Mouse (Mus musculus) intestine, postnatal 0 days (tissue): ENCODE measurements around the gene Zp3. TPM values are rescaled to one million over a fixed set of nuclear protein-coding genes. Genes with fewer than 3 reads are reported as not detected.

Experiments
- ATAC-seq: fragments of 200-750 bp; cut with Nextera tagmentation; 2 replicates; pipeline ENCODE4 v1.8.0; 2017; ENCODE audit warnings: mild to moderate bottlenecking, moderate TSS enrichment, moderate library complexity
- H3K27ac ChIP-seq: fragments of 300-500 bp; sonication (generic); 2 replicates; pipeline ENCODE4 v1.5.1; 2014; ENCODE audit warnings: mild to moderate bottlenecking, low read depth, low read length, moderate library complexity
- H3K27me3 ChIP-seq: fragments of 300-500 bp; sonication (generic); replicated peaks from 2 replicates; pipeline ENCODE4 v1.6.1; 2014; ENCODE audit warnings: low read length, mixed read lengths; ENCODE audit not compliant: control insufficient read depth, insufficient read depth
- H3K36me3 ChIP-seq: fragments of 300-500 bp; sonication (generic); 2 replicates; pipeline ENCODE4 v1.6.1; 2014; ENCODE audit warnings: mild to moderate bottlenecking, moderate library complexity; ENCODE audit not compliant: control insufficient read depth, insufficient read depth
- H3K4me1 ChIP-seq: fragments of 300-500 bp; sonication (generic); replicated peaks from 2 replicates; pipeline ENCODE4 v1.6.1; 2014; ENCODE audit warnings: antibody characterized with exemption, low read length, mixed read lengths; ENCODE audit not compliant: control insufficient read depth, insufficient read depth
- H3K4me2 ChIP-seq: fragments of 300-500 bp; sonication (generic); replicated peaks from 2 replicates; pipeline ENCODE4 v1.6.1; 2014; ENCODE audit warnings: low read depth, mild to moderate bottlenecking, moderate library complexity
- H3K4me3 ChIP-seq: fragments of 300-500 bp; sonication (generic); 2 replicates; pipeline ENCODE4 v1.5.1; 2014; ENCODE audit warnings: low read depth, low read length
- H3K9ac ChIP-seq: fragments of 300-500 bp; sonication (generic); 2 replicates; pipeline ENCODE4 v1.6.1; 2014; ENCODE audit warnings: mild to moderate bottlenecking, low read depth, low read length
- H3K9me3 ChIP-seq: fragments of 300-500 bp; sonication (generic); 2 replicates; pipeline ENCODE4 v1.6.1; 2016; ENCODE audit warnings: mixed run types; ENCODE audit not compliant: control insufficient read depth
- CTCF ChIP-seq: sonication (generic); IDR thresholded peaks from 2 replicates; pipeline ENCODE4 v1.5.1; 2016; ENCODE audit warnings: low read depth, mild to moderate bottlenecking, control low read depth, antibody characterized with exemption, moderate library complexity
- WGBS: fragments of 180-500 bp; shearing (Covaris S2); extraction: QIAGEN DNeasy Blood & Tissue Kit; methylation state at CpG from one replicate; pipeline ENCODE4 v1.1.7; 2014; 5-methylcytosine and 5-hydroxymethylcytosine counted together
- polyA plus RNA-seq: library from polyadenylated mRNA; unstranded; fragments of >200 nt; fragmentation: Nextera tagmentation; extraction: Ambion mirVana; gene quantifications from 2 replicates; pipeline ENCODE4 v1.2.1, GENCODE M21; 2015

Zp3 gene
- polyA plus RNA-seq, 1 experiment from 2014 or later, result not detected

- Histone ChIP-seq H3K4me1 (no peaks in the 10 kb centered on the region), H3K27me3 (no peaks in the 10 kb centered on the region), H3K36me3 (peaks cover 12% of the 10 kb centered on the region; the same call in 1 of the 2 replicates), H3K9ac (no peak overlapping the region), H3K4me2 (no peak overlapping the region), H3K4me3 (no peak overlapping the region), H3K27ac (no peak overlapping the region), H3K9me3 (no peaks in the 10 kb centered on the region)
- 44% methylated on average over 3 of the region's 3 CpGs for WGBS
- ATAC-seq, result no peak
- no peak for TF ChIP-seq CTCF
Measured at GRCm38 (mm10) chr5:136002751-136003151, 22.9 kb downstream of the Zp3 start.

GRCm38 (mm10) chr5:136004537-136004936 is 24.6 kb downstream of the Zp3 start:
- no peak for TF ChIP-seq CTCF
- 90% methylated on average over 4 of the region's 4 CpGs for WGBS
- Histone ChIP-seq H3K4me1 (no peaks in the 10 kb centered on the region), H3K9ac (no peak overlapping the region), H3K9me3 (no peaks in the 10 kb centered on the region), H3K27ac (no peak overlapping the region), H3K4me2 (no peak overlapping the region), H3K27me3 (no peaks in the 10 kb centered on the region), H3K4me3 (no peak overlapping the region), H3K36me3 (no peaks in the 10 kb centered on the region)
- ATAC-seq, result no peak

DNA sequence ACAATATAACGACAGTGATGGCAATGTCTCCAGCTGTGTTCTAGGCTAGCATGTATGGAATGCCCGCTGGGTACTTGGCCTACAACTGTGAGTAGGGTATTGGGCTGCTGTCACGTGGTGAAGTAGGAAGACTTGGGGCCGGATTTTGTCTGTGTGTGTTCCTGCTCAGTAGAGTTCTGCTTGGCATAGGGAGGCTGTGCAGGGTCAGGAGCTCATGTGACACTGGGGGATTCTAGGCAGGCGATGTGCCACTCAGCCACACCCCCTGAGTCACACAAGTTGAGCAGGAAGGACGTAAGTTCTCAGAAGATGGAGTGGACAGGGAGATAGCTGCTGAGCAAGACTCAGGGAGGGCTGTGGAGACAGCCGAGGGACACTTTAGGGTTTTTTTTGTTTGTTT is 27.8 kb downstream of the Zp3 start:
- Histone ChIP-seq H3K4me1 (no peaks in the 10 kb centered on the region), H3K4me3 (no peak overlapping the region), H3K9me3 (no peaks in the 10 kb centered on the region), H3K36me3 (peaks cover 22% of the 10 kb centered on the region), H3K9ac (no peak overlapping the region), H3K27me3 (no peaks in the 10 kb centered on the region), H3K27ac (no peak overlapping the region), H3K4me2 (no peak overlapping the region)
- ATAC-seq, result no peak
- WGBS, result 70% methylated on average over 7 of the region's 7 CpGs
- no peak for TF ChIP-seq CTCF

- Histone ChIP-seq H3K27ac (no peak overlapping the region), H3K27me3 (no peaks in the 10 kb centered on the region), H3K4me2 (no peak overlapping the region), H3K4me3 (no peak overlapping the region), H3K9me3 (no peaks in the 10 kb centered on the region), H3K4me1 (no peaks in the 10 kb centered on the region), H3K36me3 (peaks cover 30% of the 10 kb centered on the region), H3K9ac (no peak overlapping the region)
- no peak for ATAC-seq
- 95% methylated on average over 10 of the region's 10 CpGs for WGBS
- no peak for TF ChIP-seq CTCF
Measured at GRCm38 (mm10) chr5:136014877-136015276, 35.0 kb downstream of the Zp3 start.

DNA sequence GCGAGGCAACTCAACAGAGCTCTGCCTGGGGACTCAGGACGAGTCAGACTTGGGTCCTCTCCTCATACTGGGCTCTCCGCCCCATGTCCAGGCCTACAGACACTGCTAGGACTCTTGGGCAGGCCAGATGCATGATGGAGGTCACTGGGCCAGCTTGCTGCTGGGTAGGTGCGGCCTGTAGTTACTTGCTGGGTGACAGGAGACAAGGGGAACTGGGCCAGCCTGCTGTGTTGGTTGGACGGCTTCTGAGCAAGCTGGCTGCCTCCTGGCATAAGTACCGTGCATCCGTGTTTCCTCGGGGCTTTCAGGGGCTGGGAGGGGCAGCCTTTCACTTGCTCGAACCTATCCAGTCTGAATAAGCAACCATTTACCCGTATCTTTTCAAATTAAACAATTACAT is 35.7 kb downstream of the Zp3 start:
- WGBS, result 76% methylated on average over 10 of the region's 10 CpGs
- H3K27me3 ChIP-seq, result no peaks in the 10 kb centered on the region
- no peak overlapping the region for H3K4me2 ChIP-seq
- no peaks in the 10 kb centered on the region for H3K4me1 ChIP-seq
- no peak for TF ChIP-seq CTCF
- no peak for ATAC-seq
- no peak overlapping the region for H3K4me3 ChIP-seq
- H3K9me3 ChIP-seq, result no peaks in the 10 kb centered on the region
- H3K9ac ChIP-seq, result no peak overlapping the region
- H3K27ac ChIP-seq, result no peak overlapping the region
- H3K36me3 ChIP-seq, result peaks cover 25% of the 10 kb centered on the region

DNA sequence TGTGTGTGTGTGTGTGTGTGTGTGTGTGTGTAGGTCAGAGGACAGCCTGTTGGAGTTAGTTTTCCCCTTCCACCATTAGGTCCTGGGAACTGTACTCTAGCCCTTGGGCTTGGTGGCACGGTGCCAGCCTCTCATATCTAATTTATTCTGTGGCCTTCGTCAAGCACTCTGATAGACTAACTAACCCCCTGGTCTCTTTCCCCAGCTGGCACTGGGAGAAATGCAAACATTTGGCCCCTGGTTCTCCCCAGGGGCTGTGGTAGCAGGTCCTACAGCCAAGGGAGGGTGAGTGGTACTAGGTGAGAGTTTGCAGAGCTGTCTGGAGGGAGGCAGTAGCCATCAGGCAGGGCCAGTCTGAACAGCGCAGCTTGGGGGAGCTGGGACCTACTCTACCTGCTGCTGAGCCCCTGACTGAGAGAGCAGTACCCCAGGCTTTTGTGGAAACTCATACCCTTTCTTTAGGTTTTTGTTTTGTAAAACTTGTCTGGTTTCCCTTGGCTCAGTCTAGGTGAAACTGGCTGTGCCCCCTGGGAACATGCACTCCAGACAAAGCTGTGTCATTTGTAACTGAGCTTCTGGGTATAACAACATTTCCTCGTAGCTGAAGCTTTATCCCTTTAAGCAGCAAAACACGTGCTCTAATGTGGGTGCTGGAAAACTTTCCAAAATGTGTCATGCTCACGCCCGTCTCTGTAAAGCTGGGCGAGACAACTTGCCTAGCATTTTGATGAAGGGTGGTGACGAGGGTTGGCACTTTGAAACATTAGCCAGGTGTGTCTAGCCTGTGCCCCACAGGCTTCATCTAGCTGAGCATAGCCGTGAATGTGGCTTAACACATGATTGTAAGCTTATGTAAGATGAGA is 36.3 kb downstream of the Zp3 start:
- no peak overlapping the region for H3K4me2 ChIP-seq
- H3K4me1 ChIP-seq, result no peaks in the 10 kb centered on the region
- H3K27me3 ChIP-seq, result no peaks in the 10 kb centered on the region
- H3K9ac ChIP-seq, result no peak overlapping the region
- H3K27ac ChIP-seq, result no peak overlapping the region
- H3K4me3 ChIP-seq, result no peak overlapping the region
- 63% methylated on average over 10 of the region's 10 CpGs for WGBS
- H3K9me3 ChIP-seq, result no peaks in the 10 kb centered on the region
- ATAC-seq, result no peak
- H3K36me3 ChIP-seq, result peaks cover 24% of the 10 kb centered on the region
- no peak for TF ChIP-seq CTCF
